Mouse (Mus musculus) heart, embryonic 10.5 days (tissue): ENCODE results near the gene Slc29a4. TPM values are rescaled to one million over a fixed set of nuclear protein-coding genes. Genes with fewer than 3 reads are reported as not detected.

Experiments
- DNase-seq: peaks from one replicate; pipeline ENCODE4 v3.0.0-alpha.2; 2017; ENCODE audit warnings: low spot score
- H3K27ac ChIP-seq: fragments of 300-500 bp; sonication (generic); 2 replicates; pipeline ENCODE4 v1.5.1; 2016; ENCODE audit warnings: mild to moderate bottlenecking
- H3K27me3 ChIP-seq: fragments of 300-500 bp; sonication (generic); 2 replicates; pipeline ENCODE4 v1.6.1; 2016; ENCODE audit warnings: mild to moderate bottlenecking; ENCODE audit not compliant: poor library complexity, insufficient read depth, severe bottlenecking
- H3K36me3 ChIP-seq: fragments of 300-500 bp; sonication (generic); 2 replicates; pipeline ENCODE4 v1.6.1; 2016; ENCODE audit warnings: mild to moderate bottlenecking, moderate library complexity
- H3K4me1 ChIP-seq: fragments of 300-500 bp; sonication (generic); 2 replicates; pipeline ENCODE4 v1.6.1; 2016; ENCODE audit warnings: mild to moderate bottlenecking
- H3K4me3 ChIP-seq: fragments of 300-500 bp; sonication (generic); 2 replicates; pipeline ENCODE4 v1.5.1; 2016; ENCODE audit warnings: mild to moderate bottlenecking, moderate library complexity
- H3K9me3 ChIP-seq: fragments of 300-500 bp; sonication (generic); 2 replicates; pipeline ENCODE4 v1.6.1; 2016; ENCODE audit warnings: mild to moderate bottlenecking, moderate library complexity
- WGBS: fragments of 180-500 bp; shearing (Covaris S2); methylation state at CpG from one replicate; pipeline ENCODE4 v1.1.7; 2016; 5-methylcytosine and 5-hydroxymethylcytosine counted together
- polyA plus RNA-seq: library from polyadenylated mRNA; unstranded; fragments of >200 nt; fragmentation: Nextera tagmentation; extraction: Ambion mirVana; gene quantifications from 2 replicates; pipeline ENCODE4 v1.2.1, GENCODE M21; 2016

The Slc29a4 gene
- polyA plus RNA-seq: 2.6 and 4.6 TPM in 2 replicates

GRCm38 (mm10) chr5:142692248-142692647 lies at the start of gene Slc29a4:
Gene Slc29a4, plus strand, starts transcription at chr5:142692512.
- WGBS: 57% methylated on average over 14 of the region's 14 CpGs
- no peak within 1 kb of the TSS for H3K27ac ChIP-seq

GRCm38 (mm10) chr5:142648162-142648561 lies 44.1 kb upstream of the Slc29a4 start:
- Histone ChIP-seq H3K27ac (0 out of 2 replicates have a peak overlapping the region, but pooled peaks have one; percentile 6), H3K36me3 (peaks cover 19% of the 10 kb centered on the region; the same call in 1 of the 2 replicates), H3K4me3 (no peak overlapping the region), H3K9me3 (no peaks in the 10 kb centered on the region), H3K4me1 (peaks cover 27% of the 10 kb centered on the region), H3K27me3 (no peaks in the 10 kb centered on the region)
- DNase-seq: no peak
- WGBS: 81% methylated on average over 7 of the region's 7 CpGs

More at GRCm38 (mm10) chr5:142692248-142692647, at the start of gene Slc29a4:
- no peaks in the 10 kb centered on the region for H3K9me3 ChIP-seq
- no peaks in the 10 kb centered on the region for H3K4me1 ChIP-seq
- no peak within 1 kb of the TSS for H3K4me3 ChIP-seq
- H3K27me3 ChIP-seq: peaks cover 31% of the 10 kb centered on the region
- DNase-seq: no peak
- H3K36me3 ChIP-seq: no peaks in the 10 kb centered on the region

DNA sequence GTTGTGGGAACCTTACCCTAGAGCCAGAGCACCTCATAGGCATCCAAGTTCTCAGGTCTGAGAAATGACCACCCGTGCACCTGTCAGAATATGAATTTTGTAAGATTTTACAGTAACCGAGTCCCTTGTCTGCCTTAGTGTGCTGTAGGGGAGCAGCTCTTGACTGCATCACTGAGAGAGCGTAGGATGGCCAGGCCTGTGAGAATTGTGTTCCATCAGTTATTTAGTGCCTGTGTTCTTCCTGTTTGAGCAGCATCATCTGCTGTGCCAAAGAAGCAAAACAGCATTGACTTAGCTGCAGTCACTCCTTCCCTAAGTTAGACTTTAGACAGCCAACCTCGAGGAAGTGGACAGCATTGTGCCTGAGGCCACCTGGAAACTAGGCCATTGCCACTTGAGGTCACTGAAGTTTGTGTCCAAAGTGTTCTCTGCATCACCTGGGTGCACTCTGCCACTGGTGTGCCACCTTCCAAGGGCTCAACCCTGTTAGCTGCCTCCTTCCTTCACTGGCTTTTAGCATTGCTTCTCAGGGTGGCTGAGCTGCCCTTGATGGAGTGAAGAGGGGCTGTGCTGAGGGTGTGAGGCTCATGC lies 42.8 kb upstream of the Slc29a4 start:
- Histone ChIP-seq H3K9me3 (no peaks in the 10 kb centered on the region), H3K27me3 (no peaks in the 10 kb centered on the region), H3K36me3 (peaks cover 14% of the 10 kb centered on the region; the same call in 1 of the 2 replicates), H3K27ac (peak overlapping the region; percentile 7; the same call in 1 of the 2 replicates), H3K4me3 (no peak overlapping the region), H3K4me1 (peaks cover 27% of the 10 kb centered on the region)
- 89% methylated on average over 4 of the region's 4 CpGs for WGBS
- no peak for DNase-seq

- WGBS: 57% methylated on average over 3 of the region's 3 CpGs
- peaks cover 27% of the 10 kb centered on the region for H3K4me1 ChIP-seq
- DNase-seq: no peak
- H3K27ac ChIP-seq: peak overlapping the region; percentile 64; the same call in 1 of the 2 replicates
- H3K27me3 ChIP-seq: no peaks in the 10 kb centered on the region
- no peak overlapping the region for H3K4me3 ChIP-seq
- no peaks in the 10 kb centered on the region for H3K9me3 ChIP-seq
- H3K36me3 ChIP-seq: peaks cover 14% of the 10 kb centered on the region
These were observed 41.9 kb upstream of the Slc29a4 start for GRCm38 (mm10) chr5:142650390-142650789.

- Histone ChIP-seq H3K4me3 (no peak overlapping the region), H3K27ac (no peak overlapping the region; the same call in 1 of the 2 replicates), H3K9me3 (no peaks in the 10 kb centered on the region), H3K4me1 (peaks cover 27% of the 10 kb centered on the region), H3K27me3 (no peaks in the 10 kb centered on the region), H3K36me3 (peaks cover 18% of the 10 kb centered on the region)
- DNase-seq: peak; percentile 88
- 74% methylated on average over 6 of the region's 6 CpGs for WGBS
These were observed 41.4 kb upstream of the Slc29a4 start for GRCm38 (mm10) chr5:142650794-142651497.

DNA sequence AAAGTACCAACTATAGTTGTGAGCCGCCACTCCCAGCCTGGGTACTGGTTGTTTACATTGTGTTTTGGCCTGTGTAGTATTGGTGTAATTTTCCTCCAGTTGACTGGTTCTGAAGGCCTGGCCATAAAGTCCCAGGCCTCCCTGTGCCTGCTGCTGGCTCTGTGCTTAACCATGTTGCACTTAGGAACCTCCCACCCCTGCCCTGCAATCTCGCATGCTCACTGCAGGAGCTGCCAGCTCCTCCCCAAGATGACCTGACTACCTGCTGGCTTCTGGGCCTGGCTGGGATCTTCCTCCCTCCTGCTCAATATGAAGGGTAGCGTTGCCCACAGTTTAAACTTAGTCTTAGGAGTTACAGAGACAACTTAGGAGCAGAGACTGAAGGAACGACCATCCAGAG lies 40.0 kb upstream of the Slc29a4 start:
- no peak for DNase-seq
- Histone ChIP-seq H3K27ac (no peak overlapping the region), H3K4me1 (peaks cover 27% of the 10 kb centered on the region), H3K4me3 (no peak overlapping the region), H3K27me3 (no peaks in the 10 kb centered on the region), H3K9me3 (no peaks in the 10 kb centered on the region), H3K36me3 (peaks cover 26% of the 10 kb centered on the region)
- WGBS: 73% methylated on average over 4 of the region's 4 CpGs

GRCm38 (mm10) chr5:142660656-142661434 lies 31.5 kb upstream of the Slc29a4 start:
- H3K36me3 ChIP-seq: peaks cover 94% of the 10 kb centered on the region
- no peaks in the 10 kb centered on the region for H3K9me3 ChIP-seq
- WGBS: 87% methylated on average over 7 of the region's 7 CpGs
- H3K27ac ChIP-seq: no peak overlapping the region
- DNase-seq: no peak
- no peaks in the 10 kb centered on the region for H3K4me1 ChIP-seq
- no peaks in the 10 kb centered on the region for H3K27me3 ChIP-seq
- no peak overlapping the region for H3K4me3 ChIP-seq

DNA sequence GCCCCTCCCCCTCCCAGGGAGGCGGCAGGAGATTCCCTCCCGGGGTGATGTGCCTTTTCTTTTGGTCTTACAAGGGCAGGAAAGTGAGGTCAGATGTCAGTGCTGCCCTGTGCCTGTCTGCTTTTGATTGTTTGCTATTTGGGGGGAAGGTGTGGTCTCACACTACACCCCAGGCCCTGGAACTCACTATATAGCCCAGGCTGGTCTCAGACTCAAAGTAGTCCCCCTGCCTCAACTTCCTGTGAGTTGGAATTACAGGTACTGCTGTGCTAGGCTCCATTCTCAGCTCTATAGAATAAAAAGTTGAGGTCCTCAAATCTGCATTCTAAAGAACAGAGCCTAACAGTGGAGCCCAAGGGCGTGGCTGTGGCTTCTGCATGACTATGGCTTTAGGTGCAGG lies 24.4 kb upstream of the Slc29a4 start:
- peaks cover 83% of the 10 kb centered on the region for H3K36me3 ChIP-seq

DNA sequence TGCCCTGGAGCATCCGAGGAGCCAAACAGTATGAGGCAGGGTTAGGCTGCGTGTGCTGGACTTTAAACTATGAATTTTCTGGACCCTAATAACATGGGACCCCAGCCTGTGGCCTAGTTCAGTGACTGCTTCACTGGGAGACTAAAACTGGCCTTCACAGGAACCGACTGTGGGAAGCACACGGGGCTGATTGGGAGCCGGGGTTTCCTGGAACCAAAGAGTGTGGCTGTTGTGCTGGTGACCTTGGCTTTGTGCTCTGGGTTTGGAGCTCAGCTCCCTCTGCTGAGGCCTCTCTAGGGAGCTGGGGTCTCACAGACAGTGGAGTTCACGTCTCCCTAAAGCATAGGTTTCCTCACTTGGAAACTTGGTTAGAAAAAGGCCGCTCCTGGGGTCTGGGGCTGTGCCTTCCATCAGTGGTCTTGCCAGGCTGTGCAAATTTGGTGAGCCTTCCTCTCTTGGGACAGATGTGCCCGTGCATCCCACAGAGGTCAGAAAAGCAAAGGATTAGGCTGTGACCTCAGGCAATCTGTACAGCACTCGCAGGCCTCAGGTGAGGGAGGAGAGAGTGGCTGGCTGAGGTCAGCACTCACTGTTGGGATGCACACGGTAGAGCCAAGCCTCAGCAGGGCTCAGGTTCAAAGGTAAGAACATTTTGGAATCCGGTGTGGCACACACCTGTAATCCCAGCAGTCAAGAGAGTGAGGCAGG lies 23.6 kb upstream of the Slc29a4 start:
- Histone ChIP-seq H3K9me3 (no peaks in the 10 kb centered on the region), H3K4me1 (no peaks in the 10 kb centered on the region), H3K4me3 (no peak overlapping the region), H3K36me3 (peaks cover 76% of the 10 kb centered on the region), H3K27me3 (no peaks in the 10 kb centered on the region), H3K27ac (no peak overlapping the region)
- no peak for DNase-seq
- WGBS: 91% methylated on average over 11 of the region's 11 CpGs

More for the DNA sequence above, 24.4 kb upstream of the Slc29a4 start:
- 48% methylated on average over 3 of the region's 3 CpGs for WGBS
- no peak overlapping the region for H3K4me3 ChIP-seq
- H3K9me3 ChIP-seq: no peaks in the 10 kb centered on the region
- H3K27ac ChIP-seq: no peak overlapping the region
- H3K4me1 ChIP-seq: no peaks in the 10 kb centered on the region
- H3K27me3 ChIP-seq: no peaks in the 10 kb centered on the region
- DNase-seq: no peak

- 79% methylated on average over 7 of the region's 7 CpGs for WGBS
- H3K27me3 ChIP-seq: no peaks in the 10 kb centered on the region
- no peak overlapping the region for H3K4me3 ChIP-seq
- H3K27ac ChIP-seq: no peak overlapping the region
- H3K9me3 ChIP-seq: no peaks in the 10 kb centered on the region
- DNase-seq: no peak
- peaks cover 66% of the 10 kb centered on the region for H3K36me3 ChIP-seq
- no peaks in the 10 kb centered on the region for H3K4me1 ChIP-seq
These were observed 22.6 kb upstream of the Slc29a4 start for GRCm38 (mm10) chr5:142669726-142670125.

DNA sequence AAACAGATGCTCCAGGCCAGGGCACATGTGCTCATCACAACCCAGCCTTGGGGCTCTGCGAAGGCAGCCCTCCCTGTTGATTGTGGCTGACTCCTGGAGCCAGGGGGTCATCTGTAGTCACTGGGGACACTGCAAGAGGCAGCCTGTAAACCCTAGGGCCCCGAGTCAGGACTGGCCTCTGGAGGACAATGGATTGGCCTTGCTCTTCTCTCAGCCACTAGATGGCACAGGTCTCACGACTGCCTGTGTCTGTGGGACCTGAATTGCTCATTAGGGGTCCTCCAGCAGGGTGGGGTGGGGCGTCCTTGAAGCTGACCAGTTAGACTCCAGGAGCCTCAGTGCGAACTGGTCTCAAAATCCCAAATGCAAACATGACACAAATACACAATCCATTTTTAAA lies 19.2 kb upstream of the Slc29a4 start:
- Histone ChIP-seq H3K4me1 (no peaks in the 10 kb centered on the region), H3K27me3 (no peaks in the 10 kb centered on the region), H3K27ac (no peak overlapping the region), H3K4me3 (no peak overlapping the region), H3K36me3 (peaks cover 33% of the 10 kb centered on the region), H3K9me3 (no peaks in the 10 kb centered on the region)
- no peak for DNase-seq
- 28% methylated on average over 5 of the region's 5 CpGs for WGBS

GRCm38 (mm10) chr5:142678141-142678571 lies 14.2 kb upstream of the Slc29a4 start:
- no peaks in the 10 kb centered on the region for H3K9me3 ChIP-seq
- no peaks in the 10 kb centered on the region; the same call in 1 of the 2 replicates for H3K4me1 ChIP-seq
- H3K27me3 ChIP-seq: no peaks in the 10 kb centered on the region
- no peak overlapping the region for H3K27ac ChIP-seq
- no peak for DNase-seq
- H3K4me3 ChIP-seq: no peak overlapping the region
- WGBS: 64% methylated on average over 7 of the region's 7 CpGs
- H3K36me3 ChIP-seq: no peaks in the 10 kb centered on the region
